Mouse (Mus musculus) hindbrain, embryonic 10.5 days (tissue): Measurements from ENCODE around the gene Myom1. TPM values are rescaled to one million over a fixed set of nuclear protein-coding genes. Genes with fewer than 3 reads are reported as not detected.

ENCODE experiments used
- DNase-seq: peaks from one replicate; pipeline ENCODE4 v3.0.0-alpha.2; 2017; ENCODE audit warnings: low spot score
- H3K27ac ChIP-seq: fragments of 300-500 bp; sonication (generic); 2 replicates; pipeline ENCODE4 v1.5.1; 2016; ENCODE audit warnings: mild to moderate bottlenecking, moderate library complexity
- H3K27me3 ChIP-seq: fragments of 300-500 bp; sonication (generic); 2 replicates; pipeline ENCODE4 v1.6.1; 2016; ENCODE audit warnings: mild to moderate bottlenecking; ENCODE audit not compliant: poor library complexity, insufficient read depth, severe bottlenecking
- H3K36me3 ChIP-seq: fragments of 300-500 bp; sonication (generic); 2 replicates; pipeline ENCODE4 v1.6.1; 2016; ENCODE audit warnings: mild to moderate bottlenecking, moderate library complexity
- H3K4me1 ChIP-seq: fragments of 300-500 bp; sonication (generic); replicated peaks from 2 replicates; pipeline ENCODE4 v1.6.1; 2016; ENCODE audit warnings: mild to moderate bottlenecking
- H3K4me3 ChIP-seq: fragments of 300-500 bp; sonication (generic); 2 replicates; pipeline ENCODE4 v1.5.1; 2016; ENCODE audit warnings: mild to moderate bottlenecking, moderate library complexity
- H3K9me3 ChIP-seq: fragments of 300-500 bp; sonication (generic); 2 replicates; pipeline ENCODE4 v1.6.1; 2016; ENCODE audit warnings: mild to moderate bottlenecking, moderate library complexity
- WGBS: fragments of 180-500 bp; shearing (Covaris S2); methylation state at CpG from one replicate; pipeline ENCODE4 v1.1.7; 2016; 5-methylcytosine and 5-hydroxymethylcytosine counted together
- polyA plus RNA-seq: library from polyadenylated mRNA; unstranded; fragments of >200 nt; fragmentation: Nextera tagmentation; extraction: Ambion mirVana; gene quantifications from 2 replicates; pipeline ENCODE4 v1.2.1, GENCODE M21; 2016

Gene Myom1
- polyA plus RNA-seq, 1 experiment from 2014 or later: 0.99 TPM

DNA sequence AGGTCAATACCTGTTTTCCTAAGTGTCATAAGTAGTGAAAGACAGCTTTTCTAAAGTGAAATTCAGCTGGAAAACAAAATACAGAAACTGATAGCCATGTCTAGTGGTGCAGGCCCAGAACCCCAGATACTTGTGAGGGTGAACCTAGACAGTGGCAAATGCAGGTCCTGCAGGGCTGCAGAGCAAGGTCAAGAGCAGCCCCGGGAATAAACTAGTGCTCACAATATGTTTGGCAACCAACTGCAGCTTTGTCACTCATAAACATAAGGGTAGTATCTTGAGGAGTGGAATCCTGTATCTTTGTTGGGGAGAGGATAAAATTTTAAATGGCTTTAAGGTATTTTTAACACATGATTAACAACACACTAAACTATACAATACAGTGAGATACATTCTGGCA lies 7.3 kb downstream of the Myom1 start:
- H3K27me3 ChIP-seq: no peaks in the 10 kb centered on the region
- DNase-seq: no peak
- no peaks in the 10 kb centered on the region for H3K9me3 ChIP-seq
- H3K4me1 ChIP-seq: peaks cover 3% of the 10 kb centered on the region; the same call in 1 of the 2 replicates
- H3K27ac ChIP-seq: no peak overlapping the region
- WGBS: 96% methylated on average over 1 of the region's 1 CpGs
- H3K36me3 ChIP-seq: no peaks in the 10 kb centered on the region
- no peak overlapping the region for H3K4me3 ChIP-seq

DNA sequence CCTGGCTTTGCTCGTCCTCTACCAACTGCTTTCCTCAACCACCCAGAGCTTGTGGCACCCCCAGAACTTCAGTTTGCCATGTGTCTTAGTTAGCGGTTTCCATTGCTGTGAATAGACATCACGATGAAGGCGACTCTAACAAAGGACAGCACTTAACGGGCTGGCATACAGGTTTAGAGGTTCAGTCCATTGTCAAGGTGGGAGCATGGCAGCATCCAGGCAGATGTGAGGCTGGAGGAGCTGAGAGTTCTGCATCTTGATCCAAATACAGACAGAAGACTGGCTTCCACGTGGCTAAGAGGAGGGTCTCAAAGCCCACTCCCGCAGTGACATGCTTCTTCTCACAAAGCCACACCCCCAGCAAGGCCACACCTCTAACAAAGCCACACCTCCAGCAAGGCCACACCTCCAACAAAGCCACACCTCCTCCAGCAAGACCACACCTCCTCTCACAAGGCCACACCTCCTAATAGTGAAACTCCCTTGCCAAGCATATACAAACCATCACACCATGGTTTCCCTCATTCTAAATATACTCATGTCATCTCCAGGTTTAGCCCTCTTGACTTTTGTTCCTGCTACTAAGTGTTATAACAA lies 8.3 kb downstream of the Myom1 start:
- no peaks in the 10 kb centered on the region for H3K9me3 ChIP-seq
- 56% methylated on average over 7 of the region's 7 CpGs for WGBS
- no peaks in the 10 kb centered on the region for H3K27me3 ChIP-seq
- no peaks in the 10 kb centered on the region for H3K36me3 ChIP-seq
- H3K4me1 ChIP-seq: peaks cover 8% of the 10 kb centered on the region; the same call in 1 of the 2 replicates
- DNase-seq: no peak
- H3K27ac ChIP-seq: no peak overlapping the region
- H3K4me3 ChIP-seq: no peak overlapping the region

DNA sequence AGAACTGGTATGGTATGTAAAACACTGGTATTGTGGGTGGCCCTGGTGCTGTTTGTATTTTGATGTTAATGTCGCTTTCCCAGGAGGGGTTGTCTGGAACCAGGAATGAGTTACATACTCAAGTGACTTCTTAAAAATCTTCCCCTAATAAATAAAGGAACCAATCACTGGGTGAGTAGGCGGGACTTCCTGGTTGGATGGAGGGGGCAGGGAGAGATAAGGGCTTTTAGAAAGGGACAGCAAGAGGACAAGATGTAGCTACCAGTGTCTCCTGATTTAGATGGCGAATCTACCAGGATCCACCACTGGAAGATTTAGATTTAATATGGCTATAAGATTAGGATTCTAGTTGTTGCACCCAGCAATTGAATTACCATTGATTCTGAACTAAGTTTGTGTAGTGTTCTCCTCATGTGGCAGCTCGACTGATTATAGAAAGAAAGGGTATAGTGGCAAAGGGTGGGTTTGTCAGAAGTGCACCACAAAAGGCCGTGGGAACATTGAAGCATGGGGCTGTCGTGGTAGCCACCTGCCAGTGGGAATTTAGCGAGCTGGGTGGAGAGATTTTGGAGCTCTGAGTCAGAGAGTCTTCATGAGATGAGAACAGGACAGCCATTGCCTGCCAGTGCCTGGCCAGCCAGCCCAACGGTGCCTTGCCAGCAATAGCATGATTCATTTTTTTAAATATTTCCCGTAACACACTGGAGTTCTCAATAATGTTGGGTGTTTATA lies 9.7 kb downstream of the Myom1 start:
- H3K27me3 ChIP-seq: no peaks in the 10 kb centered on the region
- DNase-seq: no peak
- peaks cover 8% of the 10 kb centered on the region; the same call in 1 of the 2 replicates for H3K4me1 ChIP-seq
- no peaks in the 10 kb centered on the region for H3K9me3 ChIP-seq
- no peak overlapping the region for H3K27ac ChIP-seq
- H3K4me3 ChIP-seq: no peak overlapping the region
- H3K36me3 ChIP-seq: no peaks in the 10 kb centered on the region
- WGBS: 85% methylated on average over 9 of the region's 9 CpGs

DNA sequence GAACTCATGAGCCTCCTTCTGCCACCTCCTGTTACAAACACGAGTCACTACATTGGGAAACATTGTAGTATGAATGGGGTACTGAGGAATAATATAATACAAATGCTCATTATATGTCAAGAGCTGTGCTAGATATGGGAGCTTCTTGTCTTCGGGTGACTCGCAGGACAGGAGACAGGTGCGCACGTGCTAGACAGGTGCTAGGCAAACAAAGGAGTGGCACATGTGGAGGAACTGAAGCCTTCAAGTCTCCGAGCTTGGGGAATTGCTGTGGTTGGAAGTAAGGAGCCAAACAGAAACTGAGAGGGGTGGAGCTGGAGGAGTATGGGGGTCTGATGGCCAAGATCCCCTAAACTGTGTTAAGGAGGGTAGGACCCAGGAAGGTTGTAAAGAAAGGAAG lies 10.7 kb downstream of the Myom1 start:
- no peaks in the 10 kb centered on the region for H3K36me3 ChIP-seq
- H3K4me3 ChIP-seq: no peak overlapping the region
- 91% methylated on average over 6 of the region's 6 CpGs for WGBS
- H3K4me1 ChIP-seq: peaks cover 8% of the 10 kb centered on the region; the same call in 1 of the 2 replicates
- no peaks in the 10 kb centered on the region for H3K9me3 ChIP-seq
- no peaks in the 10 kb centered on the region for H3K27me3 ChIP-seq
- H3K27ac ChIP-seq: no peak overlapping the region
- DNase-seq: no peak

DNA sequence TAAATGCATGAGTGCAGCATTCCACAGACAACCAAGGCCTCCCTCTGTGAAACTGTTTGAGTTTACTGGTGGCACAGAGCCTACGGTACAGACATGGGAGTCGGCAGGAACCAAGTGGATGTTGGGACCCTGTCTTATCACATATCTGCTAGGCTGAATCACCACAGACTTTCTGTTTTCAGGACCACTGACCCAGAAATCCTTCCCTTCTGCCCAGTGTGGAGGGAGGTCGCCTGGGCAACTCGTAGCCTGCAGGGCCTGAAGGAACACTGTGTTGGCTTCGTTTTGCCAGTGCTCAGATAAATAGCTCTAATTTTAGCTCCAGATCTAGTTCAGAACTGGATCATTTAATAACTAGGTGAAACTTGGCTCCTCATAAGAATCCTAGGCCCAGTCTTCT lies 12.5 kb downstream of the Myom1 start:
- no peaks in the 10 kb centered on the region for H3K27me3 ChIP-seq
- H3K27ac ChIP-seq: no peak overlapping the region
- H3K9me3 ChIP-seq: no peaks in the 10 kb centered on the region
- DNase-seq: no peak
- WGBS: 46% methylated on average over 5 of the region's 5 CpGs
- H3K4me1 ChIP-seq: peaks cover 16% of the 10 kb centered on the region
- H3K36me3 ChIP-seq: no peaks in the 10 kb centered on the region
- H3K4me3 ChIP-seq: no peak overlapping the region

DNA sequence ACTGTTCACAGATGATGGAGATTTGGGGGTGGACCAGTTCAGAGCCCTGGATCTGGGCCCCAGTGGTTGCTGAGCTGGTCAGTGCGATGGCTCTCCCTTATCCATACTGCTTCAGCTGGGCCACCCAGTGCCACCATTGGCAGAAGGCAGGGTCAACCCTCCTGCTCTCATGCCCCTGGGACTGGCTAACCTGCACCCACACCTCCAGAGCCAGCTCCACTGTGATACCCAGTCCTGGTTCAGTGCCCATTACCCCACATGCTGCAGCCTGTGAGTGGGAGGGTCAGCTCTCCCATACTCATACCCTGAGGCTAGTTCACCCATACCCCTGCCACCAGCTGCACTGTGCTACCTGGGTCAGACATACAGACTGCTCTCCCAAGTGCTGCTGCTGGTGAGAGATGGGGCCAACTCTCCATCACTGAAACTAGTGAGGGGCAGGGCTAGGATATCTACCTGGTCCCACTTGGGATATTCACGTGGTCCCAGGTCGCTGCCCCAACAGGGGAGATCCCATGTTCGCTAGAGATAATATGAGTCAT lies 15.1 kb downstream of the Myom1 start:
- no peaks in the 10 kb centered on the region for H3K9me3 ChIP-seq
- H3K36me3 ChIP-seq: no peaks in the 10 kb centered on the region
- 89% methylated on average over 4 of the region's 4 CpGs for WGBS
- H3K27me3 ChIP-seq: no peaks in the 10 kb centered on the region
- H3K27ac ChIP-seq: no peak overlapping the region
- H3K4me1 ChIP-seq: peaks cover 17% of the 10 kb centered on the region
- no peak overlapping the region for H3K4me3 ChIP-seq
- no peak for DNase-seq

DNA sequence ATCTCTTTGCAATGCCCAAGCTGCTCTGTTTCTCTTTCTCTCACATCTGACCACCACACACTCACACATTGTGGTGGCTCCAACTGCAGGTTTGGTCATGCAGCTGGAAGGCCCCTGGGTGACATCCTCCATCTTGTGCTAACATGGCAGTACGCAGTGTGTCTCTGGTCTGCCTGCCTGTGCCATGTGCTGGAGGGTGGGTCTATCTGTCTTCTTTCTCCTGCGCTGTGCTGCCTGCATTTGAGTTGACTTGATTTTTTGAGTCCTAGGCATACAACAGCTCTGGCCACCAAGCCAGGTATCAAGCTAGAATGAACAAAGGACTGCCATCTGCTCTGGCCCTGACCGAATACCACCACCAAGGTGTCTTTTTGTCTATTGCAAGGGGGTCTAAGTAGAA lies 15.7 kb downstream of the Myom1 start:
- peaks cover 17% of the 10 kb centered on the region for H3K4me1 ChIP-seq
- H3K27ac ChIP-seq: no peak overlapping the region
- no peaks in the 10 kb centered on the region for H3K36me3 ChIP-seq
- no peak for DNase-seq
- no peak overlapping the region for H3K4me3 ChIP-seq
- H3K9me3 ChIP-seq: no peaks in the 10 kb centered on the region
- WGBS: 91% methylated on average over 3 of the region's 3 CpGs
- no peaks in the 10 kb centered on the region for H3K27me3 ChIP-seq

DNA sequence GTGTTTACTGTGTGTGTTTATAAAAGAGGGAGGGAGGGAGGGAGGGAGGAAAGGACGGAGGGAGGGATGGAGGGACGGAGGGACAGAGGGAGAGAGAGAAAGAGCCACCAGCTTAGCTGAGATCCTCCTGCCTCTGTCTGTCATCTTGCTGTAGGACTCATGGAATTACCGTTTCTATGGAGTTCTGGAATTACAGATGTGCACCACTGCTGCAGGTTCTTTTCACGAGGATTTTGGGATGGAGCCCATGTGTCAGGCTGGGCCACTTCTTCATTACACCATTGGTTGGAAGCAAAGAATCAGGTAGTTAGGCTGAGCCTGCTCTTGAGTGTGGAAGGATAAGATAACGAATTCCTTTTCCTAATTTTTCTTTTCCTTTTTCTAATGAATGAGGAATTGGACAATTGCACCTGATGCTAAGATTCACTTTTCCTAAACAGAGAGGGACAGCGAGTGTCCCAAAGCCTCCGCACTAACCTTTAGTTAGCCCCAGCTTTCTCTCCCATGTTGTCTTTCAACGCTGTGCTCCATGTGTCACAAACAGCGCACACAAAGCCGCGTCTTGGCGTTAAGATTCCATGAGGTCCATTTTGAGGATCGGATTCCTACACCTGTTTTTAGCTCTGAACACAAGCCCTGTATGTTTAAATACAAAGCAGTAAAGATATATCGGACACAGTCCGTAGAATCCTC lies 16.3 kb downstream of the Myom1 start:
- H3K4me3 ChIP-seq: no peak overlapping the region
- H3K9me3 ChIP-seq: no peaks in the 10 kb centered on the region
- no peaks in the 10 kb centered on the region for H3K27me3 ChIP-seq
- peaks cover 17% of the 10 kb centered on the region for H3K4me1 ChIP-seq
- DNase-seq: no peak
- no peak overlapping the region for H3K27ac ChIP-seq
- 84% methylated on average over 15 of the region's 15 CpGs for WGBS
- no peaks in the 10 kb centered on the region for H3K36me3 ChIP-seq

DNA sequence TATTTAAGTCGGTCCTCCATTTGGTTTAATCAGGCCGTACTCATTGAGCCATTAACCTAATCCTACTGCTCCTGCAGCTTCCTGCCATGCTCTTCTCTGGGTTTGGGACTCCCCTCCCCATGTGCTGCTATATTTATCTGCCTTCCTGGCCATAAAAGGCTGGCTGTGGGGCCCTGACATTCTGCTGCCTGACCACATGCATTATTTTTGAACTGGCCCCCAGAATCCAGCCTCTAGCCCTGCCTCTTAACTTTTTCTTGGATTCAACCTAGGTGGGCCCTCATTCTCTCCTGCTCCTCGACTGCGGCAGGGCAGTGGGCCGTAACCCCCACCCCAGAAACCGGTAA lies 16.8 kb downstream of the Myom1 start:
- 46% methylated on average over 6 of the region's 6 CpGs for WGBS
- Histone ChIP-seq H3K9me3 (no peaks in the 10 kb centered on the region), H3K4me3 (no peak overlapping the region), H3K36me3 (no peaks in the 10 kb centered on the region), H3K4me1 (peaks cover 17% of the 10 kb centered on the region), H3K27me3 (no peaks in the 10 kb centered on the region), H3K27ac (no peak overlapping the region)
- DNase-seq: no peak

DNA sequence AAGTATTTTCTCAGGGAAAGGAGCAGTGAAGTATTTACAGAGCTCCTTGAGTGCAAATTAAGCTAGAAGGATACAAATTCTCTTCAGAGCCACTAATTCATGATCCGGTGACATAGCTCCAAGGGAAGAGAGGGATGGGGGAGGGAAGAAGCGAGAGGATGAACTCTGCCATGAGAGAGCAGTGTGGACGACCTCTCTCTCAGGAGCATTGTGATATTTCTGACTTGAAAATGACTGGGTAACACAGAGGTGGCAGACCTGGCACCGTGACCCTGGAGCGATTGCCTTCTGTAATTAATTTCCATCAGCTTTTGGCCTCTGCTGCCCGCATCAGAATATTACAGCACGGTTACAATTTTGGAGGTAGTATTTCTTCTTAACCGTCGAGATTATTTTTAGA lies 17.4 kb downstream of the Myom1 start:
- no peak overlapping the region for H3K27ac ChIP-seq
- WGBS: 68% methylated on average over 9 of the region's 9 CpGs
- peaks cover 13% of the 10 kb centered on the region for H3K4me1 ChIP-seq
- DNase-seq: no peak
- H3K36me3 ChIP-seq: no peaks in the 10 kb centered on the region
- H3K9me3 ChIP-seq: no peaks in the 10 kb centered on the region
- no peak overlapping the region for H3K4me3 ChIP-seq
- no peaks in the 10 kb centered on the region for H3K27me3 ChIP-seq

DNA sequence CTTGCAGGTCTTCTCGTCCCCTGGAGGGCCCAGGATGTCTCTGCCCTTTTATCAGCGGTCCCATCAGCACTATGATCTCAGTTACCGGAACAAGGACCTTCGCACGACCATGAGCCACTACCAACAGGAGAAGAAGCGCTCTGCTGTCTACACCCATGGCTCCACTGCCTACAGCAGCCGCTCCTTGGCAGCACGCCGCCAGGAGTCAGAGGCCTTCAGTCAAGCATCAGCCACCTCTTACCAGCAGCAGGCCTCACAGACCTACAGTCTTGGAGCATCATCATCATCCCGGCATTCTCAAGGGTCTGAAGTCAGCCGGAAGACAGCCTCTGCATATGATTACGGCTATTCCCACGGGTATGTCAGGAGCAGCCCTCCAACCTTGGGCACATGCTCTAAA lies 20.4 kb downstream of the Myom1 start:
- no peak for DNase-seq
- H3K27me3 ChIP-seq: no peaks in the 10 kb centered on the region
- H3K9me3 ChIP-seq: no peaks in the 10 kb centered on the region
- no peak overlapping the region for H3K4me3 ChIP-seq
- no peaks in the 10 kb centered on the region for H3K36me3 ChIP-seq
- no peak overlapping the region for H3K27ac ChIP-seq
- peaks cover 9% of the 10 kb centered on the region for H3K4me1 ChIP-seq
- WGBS: 91% methylated on average over 13 of the region's 13 CpGs

DNA sequence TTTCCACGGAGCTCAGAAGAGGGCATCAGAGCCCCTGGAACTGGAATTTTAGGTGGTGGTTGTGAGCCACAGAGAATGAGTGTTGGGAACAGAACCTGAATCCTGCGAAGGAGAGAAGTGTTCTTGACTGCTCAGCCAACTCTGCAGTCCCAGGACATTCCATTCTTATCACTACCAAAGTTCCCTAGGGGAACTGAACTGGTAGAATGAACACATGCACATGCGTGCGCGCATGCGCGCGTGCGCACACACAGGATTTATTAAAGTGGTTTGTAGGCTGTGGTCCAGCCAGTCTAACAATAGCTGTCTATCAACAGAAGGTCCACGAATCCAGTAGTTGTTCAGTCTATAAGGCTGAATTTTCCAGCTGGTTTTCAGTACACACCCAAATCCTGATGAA lies 21.6 kb downstream of the Myom1 start:
- Histone ChIP-seq H3K4me1 (peaks cover 9% of the 10 kb centered on the region), H3K36me3 (no peaks in the 10 kb centered on the region), H3K9me3 (no peaks in the 10 kb centered on the region), H3K27ac (no peak overlapping the region), H3K27me3 (no peaks in the 10 kb centered on the region), H3K4me3 (no peak overlapping the region)
- no peak for DNase-seq
- WGBS: 95% methylated on average over 10 of the region's 10 CpGs

DNA sequence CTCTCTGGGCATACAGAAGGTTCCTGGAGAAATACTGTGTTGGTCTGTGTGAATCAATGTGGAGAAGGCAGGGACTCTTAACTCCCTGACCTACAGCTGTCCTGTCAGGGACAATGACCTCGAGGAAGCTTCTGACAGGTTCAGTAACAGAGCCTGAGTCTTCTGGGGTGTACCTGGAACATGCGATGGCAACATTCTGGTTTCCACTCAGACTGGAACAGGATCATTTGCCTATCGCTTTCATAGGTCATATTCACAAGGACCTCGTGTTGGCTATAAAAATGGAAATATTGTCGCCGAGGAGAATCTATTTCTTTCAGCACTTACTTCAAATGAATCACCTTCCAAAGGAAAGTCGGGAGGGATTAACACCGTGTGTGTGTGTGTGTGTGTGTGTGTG lies 23.5 kb downstream of the Myom1 start:
- 82% methylated on average over 8 of the region's 8 CpGs for WGBS
- Histone ChIP-seq H3K4me1 (no peaks in the 10 kb centered on the region; the same call in 1 of the 2 replicates), H3K27ac (no peak overlapping the region), H3K36me3 (no peaks in the 10 kb centered on the region), H3K4me3 (no peak overlapping the region), H3K9me3 (no peaks in the 10 kb centered on the region), H3K27me3 (no peaks in the 10 kb centered on the region)
- no peak for DNase-seq
